12 mouse cellular contexts compared by ENCODE assay signal in the genomic region with DNA sequence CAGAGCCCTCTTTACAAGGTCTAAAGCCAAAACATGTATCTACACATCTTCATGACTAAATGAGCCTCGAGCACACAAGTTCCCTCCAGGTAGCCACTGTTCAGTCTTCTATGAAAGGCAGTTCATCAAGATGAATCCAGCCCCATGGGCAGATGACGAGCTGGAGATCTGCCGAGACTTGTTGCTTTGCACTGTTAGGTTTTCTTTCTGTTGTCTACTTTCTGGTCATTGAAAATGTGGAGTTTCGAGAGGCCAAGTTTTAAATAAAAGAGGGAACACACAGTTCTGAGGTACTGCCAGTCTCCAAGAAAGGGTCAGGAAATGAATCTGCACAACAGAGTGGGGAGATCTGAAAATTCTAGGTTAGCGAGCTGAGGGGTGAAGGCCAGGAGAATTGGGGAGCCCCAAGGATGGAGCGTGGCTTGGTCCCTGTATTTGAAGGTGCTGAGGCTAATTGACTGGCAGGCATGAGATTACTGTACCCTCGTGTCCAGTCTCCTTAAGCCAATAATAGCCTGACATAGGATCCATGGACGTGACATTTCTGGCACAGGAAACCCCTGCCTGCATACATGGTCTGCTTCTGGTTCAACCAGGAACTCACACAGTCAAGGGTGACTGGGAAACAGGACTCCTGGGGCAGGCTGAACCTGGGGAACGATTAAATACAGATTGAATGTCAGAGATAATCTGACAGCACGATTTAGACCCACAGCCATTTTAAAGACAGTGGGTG. TPM values are rescaled to one million over a fixed set of nuclear protein-coding genes. Genes with fewer than 3 reads are reported as not detected.
DNase-seq lines count a peak whose midpoint lies in the region; ATAC-seq and TF ChIP-seq lines count a peak whose summit lies in the region.
"Had no signal": no experiment of that assay in that cellular context is flagged by ENCODE, and none has a peak within 500 bp of the region (broad histone marks: within the 10 kb centered on the region; RNA-seq: fewer than 3 reads in every experiment).

No protein-coding gene starts in this region.

- TF ChIP-seq CTCF in kidney, adult 2 months (conservative IDR thresholded peaks at IDR 0.05; ENCODE audit: insufficient read depth, insufficient read length, low read depth, low read length), result no peak

- no peak overlapping the region for H3K9ac ChIP-seq in kidney, embryonic 14.5 days (ENCODE audit: low read depth, low read length)

- no peak overlapping the region for H3K4me3 ChIP-seq in kidney, adult 2 months (ENCODE audit: insufficient read depth, low read depth, low read length)
- H3K4me3 ChIP-seq in kidney, embryonic 14.5 days (ENCODE audit: low read length), result no peak overlapping the region

- whole genome bisulfite sequencing in kidney, adult 2 months, result 64% methylated on average over 10 of the region's 10 CpGs
- WGBS in kidney, embryonic 14.5 days, result 75% methylated on average over 10 of the region's 10 CpGs

- no peak for TF ChIP-seq POLR2A in kidney, adult 2 months (IDR thresholded peaks at IDR 0.05; ENCODE audit: low read depth, low read length)

- no peaks in the 10 kb centered on the region for H3K27me3 ChIP-seq in kidney, adult 2 months (replicated peaks; ENCODE audit: control insufficient read depth, insufficient read depth, low read length)
- H3K27me3 ChIP-seq in kidney, embryonic 14.5 days (ENCODE audit: control insufficient read depth, insufficient read depth, low read length), result no peaks in the 10 kb centered on the region

- peaks cover 7% of the 10 kb centered on the region; the same call in 1 of the 2 replicates for H3K36me3 ChIP-seq in kidney, adult 2 months (ENCODE audit: control insufficient read depth, insufficient read depth, low read length)
- H3K36me3 ChIP-seq in kidney, embryonic 14.5 days (ENCODE audit: control insufficient read depth, insufficient read depth, low read length), result peaks cover 42% of the 10 kb centered on the region

- no peaks in the 10 kb centered on the region for H3K9me3 ChIP-seq in kidney, embryonic 14.5 days (ENCODE audit: control insufficient read depth, low read length)

- H3K27ac ChIP-seq in kidney, adult 2 months (ENCODE audit: insufficient read depth, low read depth, low read length), result peak overlapping the region; percentile 3; the same call in 1 of the 2 replicates
- H3K27ac ChIP-seq in kidney, embryonic 14.5 days (ENCODE audit: low read depth, low read length), result no peak overlapping the region

- H3K4me1 ChIP-seq in kidney, adult 2 months (ENCODE audit: control insufficient read depth, insufficient read depth, low read length), result no peaks in the 10 kb centered on the region
- H3K4me1 ChIP-seq in kidney, embryonic 14.5 days (ENCODE audit: control insufficient read depth, insufficient read depth, low read length), result no peaks in the 10 kb centered on the region; the same call in 1 of the 2 replicates

- no peak overlapping the region for H3K4me2 ChIP-seq in kidney, embryonic 14.5 days (replicated peaks; ENCODE audit: low read depth, low read length)

- ATAC-seq in frontal cortex, adult (ENCODE audit: low TSS enrichment), result peak; percentile 4; the same call in 1 of the 2 replicates
- no peak for ATAC-seq in kidney, embryonic 14.5 days (ENCODE audit: low FRiP score, low TSS enrichment)

- DNase-seq in frontal cortex, adult 2 months (ENCODE audit: extremely low spot score in 1 of 2, low spot score in 1 of 2), result no peak
- DNase-seq in kidney, adult 2 months, result no peak
- peak; percentile 26 to 50 for DNase-seq in urinary bladder, adult 18-20 months (ENCODE audit: low spot score in 2 of 2)
- DNase-seq in urinary bladder, postnatal 25 days (ENCODE audit: low spot score), result no peak
- DNase-seq in adrenal gland, postnatal 10 days, result no peak
- DNase-seq in retina, postnatal 1 day, result no peak
- DNase-seq: cerebellum, postnatal 36 days; gastrocnemius, postnatal 10 days; lung, postnatal 4 days; thymus, postnatal 4 days had no signal

RNA-seq across cellular contexts. Expression of gene Naa20, which starts 52.6 kb away (rescaled TPM):
- polyA plus RNA-seq in frontal cortex, adult 2 months (2012; rRNA removed), result 71.1 and 90.5 TPM in 2 replicates
- polyA plus RNA-seq in kidney, adult 2 months (2012; rRNA removed), result 33.9 and 43.7 TPM in 2 replicates
- 205 and 206 TPM in 2 replicates for polyA plus RNA-seq in kidney, embryonic 14.5 days (2014; fragmentation: Nextera tagmentation; extraction: Ambion mirVana)
- 10 to 100 TPM; 68.5 to 75.2 TPM for total RNA-seq in adrenal gland, postnatal 10 days (2021)

Comparison
In these comparisons a context has a peak if more than half of its experiments do, and no peak if none do; other contexts are left out.
1. DNase-seq: peak in urinary bladder, adult 18-20 months (2 of 2); none in frontal cortex, adult 2 months (0 of 2), kidney, adult 2 months (single experiment), urinary bladder, postnatal 25 days (single experiment), adrenal gland, postnatal 10 days (single experiment) and retina, postnatal 1 day (single experiment).